Mouse (Mus musculus) brain, embryonic 14.5 days (tissue): ENCODE results near the gene Rab17. TPM values are rescaled to one million over a fixed set of nuclear protein-coding genes. Genes with fewer than 3 reads are reported as not detected.
A peak's percentile ranks its signal among the peaks of the same experiment; 100 is the strongest.

Source experiments
- DNase-seq: peaks from one replicate; pipeline ENCODE4 v3.0.0-alpha.2; 2011; ENCODE audit warnings: low read depth
- CTCF ChIP-seq: fragments of 200-500 bp; IDR thresholded peaks from 2 replicates; pipeline ENCODE4 v1.5.1; 2012; ENCODE audit warnings: inconsistent platforms, mild to moderate bottlenecking, moderate library complexity, borderline replicate concordance; ENCODE audit not compliant: insufficient read depth, insufficient read length; ENCODE audit errors: extremely low read depth
- POLR2A ChIP-seq: fragments of 200-500 bp; IDR thresholded peaks from 2 replicates; pipeline ENCODE4 v1.6.1; 2012; ENCODE audit warnings: mild to moderate bottlenecking, inconsistent platforms, borderline replicate concordance; ENCODE audit not compliant: poor library complexity, insufficient read depth, insufficient read length, severe bottlenecking; ENCODE audit errors: extremely low read depth
- polyA plus RNA-seq: library from polyadenylated mRNA; depleted of rRNA; stranded (reverse); fragments of >200 nt; gene quantifications from 2 replicates; pipeline ENCODE4 v1.2.3, GENCODE M21; 2012

Rab17 gene
- polyA plus RNA-seq, 1 experiment, result not detected

DNA sequence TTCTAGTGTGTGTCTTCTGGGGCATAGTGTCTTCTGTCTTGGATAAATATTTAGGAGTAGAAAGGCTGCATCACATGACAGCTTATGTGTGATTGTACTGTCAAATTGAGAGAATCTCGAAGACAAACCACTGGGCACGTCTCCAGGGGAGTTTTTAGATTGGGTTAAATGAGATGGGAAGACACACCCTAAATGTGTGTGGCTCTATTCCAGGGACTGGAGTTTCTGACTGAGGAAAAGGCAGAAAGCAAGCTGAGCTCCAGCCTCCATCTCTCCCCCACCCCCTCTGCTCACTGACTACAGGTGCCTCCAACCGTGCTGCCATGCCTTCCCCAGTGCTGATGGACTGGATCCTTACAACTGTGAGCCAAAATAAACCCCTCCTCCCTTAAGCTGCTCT is 11.9 kb upstream of the Rab17 start:
- no peak for TF ChIP-seq CTCF
- no peak for TF ChIP-seq POLR2A
- DNase-seq, result no peak

DNA sequence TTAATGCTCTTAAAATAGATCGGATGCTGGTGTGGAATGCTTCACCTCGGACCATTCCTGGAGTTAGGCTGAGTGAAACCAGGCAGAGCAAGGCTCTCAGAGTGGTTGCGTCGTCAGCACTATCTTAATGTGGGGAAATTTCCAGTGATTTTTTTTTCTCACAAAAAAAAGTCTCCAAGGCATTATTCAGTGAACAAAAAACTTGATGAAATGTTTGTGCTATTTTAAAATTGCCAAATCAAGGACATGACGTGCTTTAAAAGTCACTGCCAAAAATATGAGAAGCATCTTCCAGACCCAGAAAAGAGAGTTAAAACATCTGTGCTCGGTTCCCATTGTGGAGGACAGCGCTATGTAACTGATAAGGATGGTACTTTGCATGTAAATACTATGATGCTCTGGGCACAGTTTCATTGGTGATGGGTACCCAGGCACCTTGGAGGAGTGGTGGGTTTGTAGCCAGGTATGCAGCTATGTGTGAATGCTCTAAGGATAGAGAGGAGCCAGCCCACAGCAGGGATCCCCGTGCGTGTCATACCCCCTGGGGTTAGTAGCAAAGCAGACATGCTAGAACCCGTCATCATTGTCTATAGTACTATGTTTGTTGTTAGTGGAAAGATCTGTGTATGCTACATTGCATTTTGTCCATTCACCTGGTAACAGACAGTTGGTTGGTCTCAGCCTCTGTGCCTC is 11.3 kb upstream of the Rab17 start:
- DNase-seq, result no peak
- TF ChIP-seq POLR2A (no peak), CTCF (no peak)

DNA sequence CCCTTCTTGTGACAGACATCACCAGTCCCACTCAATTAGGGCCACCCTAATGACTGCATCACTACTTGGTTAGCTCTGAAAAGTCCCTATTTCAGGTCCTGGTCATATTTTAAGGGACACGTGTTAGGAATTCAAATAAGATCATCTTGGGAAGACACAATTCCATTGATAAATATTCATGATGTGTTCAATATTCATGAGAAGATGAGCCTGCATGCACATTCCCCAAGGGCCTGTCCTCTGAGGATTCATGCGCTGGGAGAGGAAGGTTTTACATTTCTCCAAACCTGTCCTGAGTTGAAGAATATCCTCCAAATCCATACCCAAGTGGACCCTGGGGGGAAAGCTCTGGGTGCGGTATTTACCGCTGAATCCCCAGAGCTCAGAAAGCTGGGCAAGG is 6.5 kb upstream of the Rab17 start:
- TF ChIP-seq POLR2A (no peak), CTCF (no peak)
- DNase-seq, result peak; percentile 67

DNA sequence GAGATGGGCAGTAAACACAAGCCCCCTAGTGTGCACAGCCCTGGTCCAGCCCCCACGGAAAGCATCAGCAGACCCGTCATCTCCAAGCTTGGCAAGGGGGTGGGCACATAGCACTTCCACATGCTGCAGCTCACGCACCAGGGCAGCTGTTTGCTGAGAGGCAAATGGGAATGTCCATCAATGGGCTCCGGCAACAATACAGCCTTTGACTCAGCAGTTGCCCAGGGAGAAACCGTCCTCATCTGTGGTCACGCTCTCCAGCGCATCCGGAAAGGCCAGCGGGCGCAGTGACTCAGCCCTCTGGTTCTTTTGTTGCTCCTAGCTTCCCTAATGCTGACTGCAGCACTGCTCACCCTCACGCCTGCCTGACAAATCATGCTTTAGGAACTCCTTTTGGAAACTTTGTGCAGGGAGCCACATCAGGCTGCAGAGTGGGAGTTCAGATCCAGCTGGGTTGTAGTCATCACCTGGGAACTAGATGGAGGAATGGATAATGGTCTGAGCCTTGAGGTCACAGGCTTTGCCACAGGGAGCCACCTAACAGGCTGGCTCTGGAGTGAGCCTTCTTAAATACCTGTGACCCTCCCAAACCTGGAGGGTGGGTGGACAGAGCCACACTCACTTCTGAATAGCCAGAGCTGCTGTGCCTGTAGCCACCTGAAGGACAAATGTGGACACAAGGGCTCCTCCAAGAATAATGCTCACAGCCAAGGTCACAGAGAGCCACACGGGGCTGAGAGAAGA is 5.6 kb upstream of the Rab17 start:
- TF ChIP-seq POLR2A (no peak), CTCF (no peak)
- peak; percentile 85 for DNase-seq

DNA sequence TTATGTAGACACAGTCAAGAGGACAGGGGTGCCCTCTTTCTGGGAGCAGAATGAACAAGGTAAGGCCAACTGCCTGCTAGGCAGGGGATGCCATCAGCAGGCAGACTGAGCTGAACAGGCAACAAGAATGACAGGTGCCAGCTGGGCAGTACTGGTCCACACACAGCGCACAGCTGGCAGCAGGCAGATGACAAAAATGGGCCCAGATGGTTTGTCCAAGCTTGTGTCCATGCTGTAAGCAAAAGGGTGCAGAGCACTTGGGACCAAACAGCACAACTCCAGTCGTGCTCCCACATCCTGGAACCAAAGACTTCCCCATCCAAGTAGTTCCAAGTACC is 4.1 kb upstream of the Rab17 start:
- DNase-seq, result no peak

DNA sequence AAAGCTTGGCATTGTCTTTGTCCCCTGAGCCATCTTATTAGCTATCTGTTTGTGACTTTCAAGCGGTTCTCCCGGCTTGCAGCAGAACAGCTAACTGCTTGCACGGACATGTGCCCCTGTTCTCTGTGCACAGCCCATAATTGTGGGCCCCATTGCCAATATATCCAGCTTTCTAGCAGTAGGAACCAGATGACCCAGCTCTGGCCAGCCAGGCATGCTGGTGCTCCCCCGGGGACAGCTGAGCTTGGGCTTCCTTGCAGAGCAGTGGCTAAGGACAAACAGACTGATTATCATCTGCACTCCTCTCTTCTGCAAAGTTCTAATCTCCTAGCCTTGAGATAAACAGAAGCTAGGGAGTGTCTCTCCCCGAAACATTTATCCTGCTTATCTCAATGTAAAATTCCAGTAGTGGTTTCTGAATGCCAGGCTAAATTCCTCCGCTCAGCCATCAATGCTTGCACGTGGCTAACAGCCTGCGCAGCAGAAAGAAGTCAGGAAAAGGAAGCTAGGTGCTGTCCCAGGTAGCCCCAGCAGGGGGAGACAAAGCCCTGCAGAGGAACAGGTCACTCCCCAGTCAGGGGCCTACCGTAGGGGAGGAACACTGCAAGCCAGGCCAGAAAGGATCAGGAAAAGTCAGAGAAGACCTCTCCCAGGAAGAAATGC is 3.6 kb upstream of the Rab17 start:
- DNase-seq, result peak; percentile 92
- TF ChIP-seq CTCF (peak; percentile 100), POLR2A (no peak)

More for the DNA sequence above, 4.1 kb upstream of the Rab17 start:
- TF ChIP-seq POLR2A, result no peak
- no peak for TF ChIP-seq CTCF

DNA sequence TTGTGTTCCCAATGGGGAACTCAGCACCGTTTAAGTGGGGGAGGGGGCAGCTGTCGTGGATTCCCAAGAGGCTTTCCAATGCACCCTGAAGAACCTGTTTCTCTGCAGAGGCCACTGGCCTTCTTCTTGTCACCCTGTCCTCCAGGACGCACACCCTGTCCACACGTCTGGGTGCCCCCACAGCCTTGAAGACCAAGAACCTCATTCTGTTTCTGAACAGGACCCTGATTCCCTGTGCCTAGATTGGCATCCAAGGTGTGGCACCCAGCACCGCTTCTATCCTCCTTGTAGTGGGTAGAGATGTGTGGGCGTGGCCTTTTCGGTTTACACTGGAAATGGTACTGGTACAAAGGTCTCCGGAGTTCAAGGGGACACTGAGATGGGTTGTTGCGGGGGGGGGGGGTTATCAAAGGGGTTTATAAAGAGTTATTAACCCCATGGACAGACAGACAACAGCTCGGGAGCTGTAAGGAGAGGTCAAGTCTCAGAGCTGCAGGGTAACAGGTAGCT is 475 bp upstream of the Rab17 start:
- TF ChIP-seq POLR2A, result no peak
- TF ChIP-seq CTCF, result no peak
- no peak for DNase-seq

DNA sequence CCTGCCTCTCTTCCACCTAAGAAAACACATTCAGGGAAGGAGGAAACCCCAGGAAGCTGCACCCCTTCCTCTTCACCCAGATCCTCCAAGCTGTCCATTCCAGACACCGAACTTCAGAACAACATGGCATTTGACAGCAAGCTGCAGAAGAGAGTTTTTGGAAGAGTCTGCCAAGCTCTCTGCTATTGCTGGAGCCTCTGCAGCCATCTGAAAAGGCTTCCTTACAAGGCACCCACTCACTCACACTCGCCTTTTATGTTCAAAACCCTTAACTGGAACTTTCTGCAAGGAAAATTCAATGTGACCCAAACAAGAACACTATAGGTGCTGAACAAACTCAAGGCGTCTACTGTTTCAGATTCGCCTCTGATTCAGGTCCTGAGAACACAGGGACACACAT is 812 bp downstream of the Rab17 start:
- no peak for DNase-seq
- TF ChIP-seq POLR2A, result no peak
- no peak for TF ChIP-seq CTCF

DNA sequence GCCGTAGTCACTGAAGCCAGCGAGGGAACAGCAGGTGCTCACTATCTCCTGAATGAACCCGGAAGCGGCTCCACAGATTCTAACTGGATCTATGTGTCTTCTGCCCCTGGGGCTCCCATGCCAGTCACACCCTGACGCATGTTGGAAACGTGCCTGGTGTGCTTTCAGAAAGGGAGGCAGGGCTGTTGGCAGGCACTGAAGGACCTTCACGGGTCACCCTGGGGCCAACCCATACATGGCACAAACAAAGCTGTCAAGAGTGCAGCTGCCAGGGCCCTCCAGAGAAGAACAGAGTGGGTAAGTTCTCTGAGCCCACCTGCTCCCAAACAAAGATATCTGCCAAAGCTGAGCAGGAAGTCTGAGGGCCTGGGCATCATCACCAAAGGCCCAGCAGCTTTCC is 1.9 kb downstream of the Rab17 start:
- peak; percentile 86 for DNase-seq
- TF ChIP-seq POLR2A (no peak), CTCF (no peak)

DNA sequence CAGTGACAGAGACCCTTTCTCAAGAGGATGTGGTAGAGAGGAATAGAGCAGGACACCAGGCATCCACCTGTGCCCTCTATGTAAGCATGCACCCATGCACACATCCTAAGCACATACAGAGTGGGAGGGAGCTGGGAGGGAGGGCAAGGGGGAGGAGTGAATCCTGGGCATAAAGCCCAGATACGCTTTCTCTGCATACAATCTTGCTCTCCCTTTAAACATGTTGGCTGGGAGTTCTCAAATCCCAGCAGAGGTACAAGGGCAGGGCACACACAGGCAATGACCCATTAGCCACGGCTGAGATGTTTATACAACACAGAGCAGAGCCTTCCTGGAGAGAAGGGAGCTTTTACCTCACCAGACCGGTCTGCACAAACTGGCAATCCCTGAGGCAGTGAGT is 6.5 kb downstream of the Rab17 start:
- peak; percentile 74 for DNase-seq
- TF ChIP-seq CTCF, result no peak
- TF ChIP-seq POLR2A, result no peak

DNA sequence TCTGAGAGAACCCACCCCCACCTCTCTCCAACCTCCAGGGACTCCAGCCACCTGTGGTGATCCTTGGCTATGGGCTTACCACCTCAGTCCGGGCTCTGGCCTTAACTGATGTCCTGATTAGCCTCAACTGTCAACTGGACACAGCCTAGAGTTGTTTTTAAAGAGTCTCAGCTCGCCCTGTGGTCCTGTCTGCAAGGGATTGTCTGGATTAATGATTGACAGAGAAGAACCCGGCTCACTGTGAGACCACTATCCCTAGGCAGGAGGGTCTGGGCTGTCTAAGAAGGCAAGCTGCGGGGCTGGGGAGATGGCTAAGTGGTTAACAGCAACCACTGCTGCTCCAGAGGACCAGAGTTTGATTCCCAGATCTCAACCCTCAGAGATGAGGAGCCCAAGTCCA is 6.9 kb downstream of the Rab17 start:
- TF ChIP-seq POLR2A (no peak), CTCF (no peak)
- DNase-seq, result no peak
